In the genomic region with DNA sequence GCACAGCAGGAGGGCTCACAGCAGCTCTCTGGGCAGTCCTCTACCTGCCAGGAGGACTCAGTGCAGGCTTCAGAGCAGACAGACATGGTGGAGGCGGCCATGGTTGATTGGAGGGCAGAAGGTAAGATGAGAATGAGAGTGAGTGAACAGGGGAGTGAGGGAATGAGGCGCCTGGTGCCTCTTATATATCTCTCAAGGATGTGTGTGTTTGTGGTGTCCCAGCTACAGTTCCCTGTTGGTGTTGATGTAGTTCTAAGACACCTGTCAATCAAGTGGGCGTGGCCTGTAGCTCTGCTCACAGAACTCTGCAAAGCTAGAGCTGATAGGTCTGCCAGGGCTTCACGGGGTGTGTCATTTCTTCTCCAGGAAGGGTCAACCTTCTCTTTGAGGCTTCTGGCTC, we compare ENCODE assay signal across 26 mouse cellular contexts. TPM values are rescaled to one million over a fixed set of nuclear protein-coding genes. Genes with fewer than 3 reads are reported as not detected.
"Had no signal": no experiment of that assay in that cellular context is flagged by ENCODE, and none has a peak within 500 bp of the region (broad histone marks: within the 10 kb centered on the region; RNA-seq: fewer than 3 reads in every experiment).

Gene Gm9508 (minus strand): TSS at position 101 of the 400 bp plus-strand sequence.

- ATAC-seq: hindbrain, embryonic 16.5 days; inflammation-experienced regulatory T-cells, adult 6 months; intestine, embryonic 15.5 days; intestine, postnatal 0 days had no signal

- DNase-seq: gastrocnemius, adult 2 months; gastrocnemius, postnatal 10 days; gastrocnemius, postnatal 25 days; heart, adult 2 months; heart, postnatal 4 days; kidney, adult 18-20 months; kidney, adult 8-10 months; kidney, postnatal 10 days; kidney, postnatal 25 days; kidney, postnatal 4 days; left cerebral cortex, postnatal 4 days; liver, embryonic 13.5 days had no signal

RNA-seq across cellular contexts. Expression of gene Gm9508, which starts in this region (rescaled TPM):
- total RNA-seq: gastrocnemius, adult 2 months; gastrocnemius, postnatal 10 days; gastrocnemius, postnatal 25 days; gastrocnemius, postnatal 4 days; granulocyte monocyte progenitor cell, adult 5-6 weeks; heart, adult 2 months; heart, postnatal 25 days; heart, postnatal 4 days; layer of hippocampus, adult 2 months; layer of hippocampus, postnatal 10 days; layer of hippocampus, postnatal 25 days; left cerebral cortex, adult 18-20 months; left cerebral cortex, adult 8-10 months; left cerebral cortex, postnatal 10 days; left cerebral cortex, postnatal 25 days; left cerebral cortex, postnatal 4 days had no signal
